Mouse (Mus musculus): ENCODE measurements around the gene Plppr4. TPM values are rescaled to one million over a fixed set of nuclear protein-coding genes. Genes with fewer than 3 reads are reported as not detected.

The Plppr4 gene
- total and polyA plus RNA-seq, 3 experiments = 0.16 TPM; not detected in 2

GRCm38 (mm10) chr3:117304037-117304436 lies 56.6 kb downstream of the Plppr4 start:
- Histone ChIP-seq H3K36me3 (replicated peaks) (no peaks in the 10 kb centered on the region), H3K9me3 (replicated peaks) (no peaks in the 10 kb centered on the region; the same call in 1 of the 2 replicates), H3K27me3 (ENCODE audit: insufficient read depth, low read length) (no peaks in the 10 kb centered on the region), H3K4me3 (ENCODE audit: low read depth, low read length) (no peak overlapping the region), H3K4me1 (ENCODE audit: insufficient read depth, low read depth, low read length) (no peaks in the 10 kb centered on the region)
- TF ChIP-seq TAL1 (conservative IDR thresholded peaks at IDR 0.05; ENCODE audit: low read depth, low read length) (no peak), GATA2 (IDR thresholded peaks at IDR 0.05; ENCODE audit: borderline replicate concordance, low read depth, low read length) (no peak), GATA1 (IDR thresholded peaks at IDR 0.05; ENCODE audit: borderline replicate concordance, low read length) (no peak), CTCF (IDR thresholded peaks at IDR 0.05; ENCODE audit: low read depth, low read length) (no peak), POLR2AphosphoS5 (IDR thresholded peaks at IDR 0.05; ENCODE audit: insufficient replicate concordance, low read depth, low read length) (no peak)
- no peak for DNase-seq (ENCODE audit: low spot score)
- ATAC-seq (ENCODE audit: extremely low read depth, insufficient number of reproducible peaks, low FRiP score, poor library complexity, severe bottlenecking) = no peak

- H3K9me3 ChIP-seq (replicated peaks) = no peaks in the 10 kb centered on the region; the same call in 1 of the 2 replicates
These were observed 59.9 kb downstream of the Plppr4 start for GRCm38 (mm10) chr3:117300735-117301271.

GRCm38 (mm10) chr3:117297735-117298134 lies 62.9 kb downstream of the Plppr4 start:
- H3K9me3 ChIP-seq (replicated peaks) = no peaks in the 10 kb centered on the region; the same call in 1 of the 2 replicates
- H3K36me3 ChIP-seq (replicated peaks) = no peaks in the 10 kb centered on the region
- no peak overlapping the region for H3K4me3 ChIP-seq (ENCODE audit: low read depth, low read length)
- no peaks in the 10 kb centered on the region for H3K27me3 ChIP-seq (ENCODE audit: insufficient read depth, low read length)
- DNase-seq (ENCODE audit: low spot score) (no peak), ATAC-seq (ENCODE audit: extremely low read depth, insufficient number of reproducible peaks, low FRiP score, poor library complexity, severe bottlenecking) (no peak)
- TF ChIP-seq POLR2AphosphoS5 (IDR thresholded peaks at IDR 0.05; ENCODE audit: insufficient replicate concordance, low read depth, low read length) = no peak
- no peak for TF ChIP-seq TAL1 (conservative IDR thresholded peaks at IDR 0.05; ENCODE audit: low read depth, low read length)
- H3K4me1 ChIP-seq (ENCODE audit: insufficient read depth, low read depth, low read length) = no peaks in the 10 kb centered on the region

More at GRCm38 (mm10) chr3:117300735-117301271, 59.9 kb downstream of the Plppr4 start:
- H3K4me3 ChIP-seq (ENCODE audit: low read depth, low read length) = no peak overlapping the region
- no peaks in the 10 kb centered on the region for H3K4me1 ChIP-seq (ENCODE audit: insufficient read depth, low read depth, low read length)
- H3K27me3 ChIP-seq (ENCODE audit: insufficient read depth, low read length) = no peaks in the 10 kb centered on the region
- DNase-seq (ENCODE audit: low spot score) (no peak), ATAC-seq (ENCODE audit: extremely low read depth, insufficient number of reproducible peaks, low FRiP score, poor library complexity, severe bottlenecking) (no peak)
- no peak for TF ChIP-seq CTCF (IDR thresholded peaks at IDR 0.05; ENCODE audit: low read depth, low read length)
- no peaks in the 10 kb centered on the region for H3K36me3 ChIP-seq (replicated peaks)

- H3K4me3 ChIP-seq (ENCODE audit: low read depth, low read length) = no peak overlapping the region
These were observed 66.3 kb downstream of the Plppr4 start for GRCm38 (mm10) chr3:117294308-117294925.

More at GRCm38 (mm10) chr3:117294308-117294925, 66.3 kb downstream of the Plppr4 start:
- DNase-seq (ENCODE audit: low spot score) = no peak
- Histone ChIP-seq H3K36me3 (replicated peaks) (no peaks in the 10 kb centered on the region), H3K27me3 (ENCODE audit: insufficient read depth, low read length) (no peaks in the 10 kb centered on the region), H3K9me3 (replicated peaks) (no peaks in the 10 kb centered on the region), H3K4me1 (ENCODE audit: insufficient read depth, low read depth, low read length) (no peaks in the 10 kb centered on the region)
- ATAC-seq (ENCODE audit: extremely low read depth, insufficient number of reproducible peaks, low FRiP score, poor library complexity, severe bottlenecking) = no peak
- TF ChIP-seq TAL1 (conservative IDR thresholded peaks at IDR 0.05; ENCODE audit: low read depth, low read length) = no peak

Other genes with a start within 250 kb of the Plppr4 start
- not detected in 2 replicates for gene Plppr5, start 214.0 kb upstream of the Plppr4 start, total RNA-seq (2014; fragmentation: Nextera tagmentation)
- 0.05 and 0.12 TPM in 2 replicates for gene Plppr5, start 214.0 kb upstream of the Plppr4 start, total RNA-seq (2017)
- not detected in 2 replicates for gene Plppr5, start 214.0 kb upstream of the Plppr4 start, polyA plus RNA-seq (2012)